Mouse (Mus musculus): ENCODE data around the gene Ern1. TPM values are rescaled to one million over a fixed set of nuclear protein-coding genes. Genes with fewer than 3 reads are reported as not detected.

The Ern1 gene
- polyA plus RNA-seq, 1 experiment, result 9.3 TPM

- no peak for TF ChIP-seq CTCF (IDR thresholded peaks at IDR 0.05; ENCODE audit: borderline replicate concordance, insufficient read depth, low read length)
- no peak for TF ChIP-seq POLR2A (IDR thresholded peaks at IDR 0.05; ENCODE audit: low read depth, low read length)
- Histone ChIP-seq H3K4me3 (ENCODE audit: insufficient read depth, low read length) (no peak overlapping the region), H3K27ac (ENCODE audit: insufficient read depth, low read length) (no peak overlapping the region), H3K4me1 (ENCODE audit: control insufficient read depth, insufficient read depth, low read length) (no peaks in the 10 kb centered on the region)
Measured at GRCm38 (mm10) chr11:106344910-106345309, 142.7 kb downstream of the Ern1 start.

Other genes with a start within 250 kb of the Ern1 start
- 49.5 and 60.5 TPM in 2 replicates for gene Ftsj3, start 231.8 kb downstream of the Ern1 start, polyA plus RNA-seq (2011; ENCODE audit: insufficient read length, low read depth, missing spikeins)
- gene Psmc5, start 231.7 kb downstream of the Ern1 start, polyA plus RNA-seq (2011; ENCODE audit: insufficient read length, low read depth, missing spikeins), result 141 and 156 TPM in 2 replicates
- gene Smarcd2, start 214.9 kb downstream of the Ern1 start, polyA plus RNA-seq (2011; ENCODE audit: insufficient read length, low read depth, missing spikeins), result 50.4 and 64.3 TPM in 2 replicates
- 0.16 and 0.18 TPM in 2 replicates for gene Tcam1, start 211.2 kb downstream of the Ern1 start, polyA plus RNA-seq (2011; ENCODE audit: insufficient read length, low read depth, missing spikeins)
- not detected in 2 replicates for gene Gh, start 186.0 kb downstream of the Ern1 start, polyA plus RNA-seq (2011; ENCODE audit: insufficient read length, low read depth, missing spikeins)
- not detected in 2 replicates for gene Cd79b, start 173.1 kb downstream of the Ern1 start, polyA plus RNA-seq (2011; ENCODE audit: insufficient read length, low read depth, missing spikeins)
- gene Scn4a, start 134.6 kb downstream of the Ern1 start, polyA plus RNA-seq (2011; ENCODE audit: insufficient read length, low read depth, missing spikeins), result not detected in 2 replicates
- not detected in 2 replicates for gene Prr29, start 122.4 kb downstream of the Ern1 start, polyA plus RNA-seq (2011; ENCODE audit: insufficient read length, low read depth, missing spikeins)
- gene Icam2, start 99.8 kb downstream of the Ern1 start, polyA plus RNA-seq (2011; ENCODE audit: insufficient read length, low read depth, missing spikeins), result not detected in 2 replicates
- 13.3 and 14.0 TPM in 2 replicates for gene Tex2, start 125.6 kb upstream of the Ern1 start, polyA plus RNA-seq (2011; ENCODE audit: insufficient read length, low read depth, missing spikeins)